Mouse (Mus musculus) heart, postnatal 36 days (tissue): ENCODE measurements at regions not wholly inside any gene's neighbourhood (a gene's known extent, or its start where the extent isn't known, plus 50 kb on each side); places are given as distances from the start of the nearest gene placed in this dataset.
A peak's percentile ranks its signal among the peaks of the same experiment; 100 is the strongest.

Source experiments
- DNase-seq, 2 experiments: peaks; one replicate each; pipeline ENCODE4 v3.0.0; 2021 to 2022
- intact Hi-C: fragments of 180-260 bp; cut with DNase I; formaldehyde crosslinking; loops from one replicate; pipeline ENCODE4 v1.15.1; 2025

- intact Hi-C loops: no loop called here
- DNase-seq: no peak
Observed at GRCm38 (mm10) chr16:26181716-26182115, 76.1 kb upstream of the P3h2 start.

GRCm38 (mm10) chr16:26171441-26171840 lies 65.9 kb upstream of the P3h2 start:
- no peak for DNase-seq
- intact Hi-C loops: no loop called here

GRCm38 (mm10) chr16:26169382-26169781 lies 63.8 kb upstream of the P3h2 start:
- no peak for DNase-seq
- intact Hi-C loops: no loop called here

- intact Hi-C loops: no loop called here
- DNase-seq: no peak
Observed at GRCm38 (mm10) chr16:26168216-26168615, 62.6 kb upstream of the P3h2 start.

- intact Hi-C loops: no loop called here
- DNase-seq: no peak
Observed at GRCm38 (mm10) chr16:26164066-26164465, 58.5 kb upstream of the P3h2 start.

- intact Hi-C loops: no loop called here
- peak in 1 of 2 experiments; percentile 36 for DNase-seq
Observed at GRCm38 (mm10) chr16:26163401-26163800, 57.8 kb upstream of the P3h2 start.

GRCm38 (mm10) chr16:26157606-26158005 lies 52.0 kb upstream of the P3h2 start:
- DNase-seq: no peak
- intact Hi-C loops: no loop called here
